Mouse (Mus musculus): Measurements from ENCODE around the gene Insrr. TPM values are rescaled to one million over a fixed set of nuclear protein-coding genes. Genes with fewer than 3 reads are reported as not detected.
A peak's percentile ranks its signal among the peaks of the same experiment; 100 is the strongest.
"Not testable (repeated sequence)": the region's sequence is repeated elsewhere in the genome, so short reads cannot be mapped to it uniquely, and the experiment has no call there.

Gene Insrr
- polyA plus RNA-seq, 1 experiment from 2014 or later, result 1.2 TPM

GRCm38 (mm10) chr3:87824206-87824605 lies 27.5 kb downstream of the Insrr start, which contains the start of gene Pear1:
Pear1 (minus strand) TSS chr3:87824306.
- not testable (repeated sequence) for H3K9ac ChIP-seq (ENCODE audit: low read depth, low read length); H3K27ac ChIP-seq (replicated peaks; ENCODE audit: low read depth, low read length); H3K9me3 ChIP-seq (ENCODE audit: control insufficient read depth, low read length); H3K4me2 ChIP-seq (ENCODE audit: low read depth, low read length); H3K36me3 ChIP-seq (ENCODE audit: control insufficient read depth, insufficient read depth, low read length); H3K27me3 ChIP-seq (replicated peaks; ENCODE audit: control insufficient read depth, insufficient read depth, low read length); DNase-seq (ENCODE audit: low spot score); ATAC-seq (ENCODE audit: low read depth); H3K4me3 ChIP-seq (ENCODE audit: low read depth, low read length); H3K4me1 ChIP-seq (ENCODE audit: control insufficient read depth, insufficient read depth, low read length)
- WGBS, result 100% methylated on average over 1 of the region's 1 CpGs

GRCm38 (mm10) chr3:87828435-87828834 lies 31.7 kb downstream of the Insrr start:
- H3K9me3 ChIP-seq (ENCODE audit: control insufficient read depth, low read length), result no peaks in the 10 kb centered on the region
- H3K27me3 ChIP-seq (replicated peaks; ENCODE audit: control insufficient read depth, insufficient read depth, low read length), result no peaks in the 10 kb centered on the region
- H3K4me1 ChIP-seq (ENCODE audit: control insufficient read depth, insufficient read depth, low read length), result no peaks in the 10 kb centered on the region
- no peak overlapping the region for H3K4me3 ChIP-seq (ENCODE audit: low read depth, low read length)
- WGBS, result 61% methylated on average over 4 of the region's 4 CpGs
- H3K9ac ChIP-seq (ENCODE audit: low read depth, low read length), result no peak overlapping the region
- H3K27ac ChIP-seq (replicated peaks; ENCODE audit: low read depth, low read length), result no peak overlapping the region
- ATAC-seq (ENCODE audit: low read depth) (no peak), DNase-seq (ENCODE audit: low spot score) (no peak)
- H3K36me3 ChIP-seq (ENCODE audit: control insufficient read depth, insufficient read depth, low read length), result no peaks in the 10 kb centered on the region
- H3K4me2 ChIP-seq (ENCODE audit: low read depth, low read length), result no peak overlapping the region

- Histone ChIP-seq H3K27me3 (replicated peaks; ENCODE audit: control insufficient read depth, insufficient read depth, low read length) (no peaks in the 10 kb centered on the region), H3K9ac (ENCODE audit: low read depth, low read length) (no peak overlapping the region), H3K27ac (replicated peaks; ENCODE audit: low read depth, low read length) (no peak overlapping the region), H3K4me3 (ENCODE audit: low read depth, low read length) (no peak overlapping the region), H3K9me3 (ENCODE audit: control insufficient read depth, low read length) (no peaks in the 10 kb centered on the region), H3K4me2 (ENCODE audit: low read depth, low read length) (no peak overlapping the region), H3K36me3 (ENCODE audit: control insufficient read depth, insufficient read depth, low read length) (no peaks in the 10 kb centered on the region), H3K4me1 (ENCODE audit: control insufficient read depth, insufficient read depth, low read length) (no peaks in the 10 kb centered on the region)
- DNase-seq (ENCODE audit: low spot score) (no peak), ATAC-seq (ENCODE audit: low read depth) (no peak)
- 51% methylated on average over 10 of the region's 10 CpGs for WGBS
These were observed 32.3 kb downstream of the Insrr start for GRCm38 (mm10) chr3:87829025-87829424.

GRCm38 (mm10) chr3:87832109-87832859 lies 35.5 kb downstream of the Insrr start:
- Histone ChIP-seq H3K27ac (replicated peaks; ENCODE audit: low read depth, low read length) (no peak overlapping the region), H3K9me3 (ENCODE audit: control insufficient read depth, low read length) (no peaks in the 10 kb centered on the region), H3K9ac (ENCODE audit: low read depth, low read length) (no peak overlapping the region), H3K36me3 (ENCODE audit: control insufficient read depth, insufficient read depth, low read length) (no peaks in the 10 kb centered on the region), H3K4me1 (ENCODE audit: control insufficient read depth, insufficient read depth, low read length) (no peaks in the 10 kb centered on the region), H3K4me3 (ENCODE audit: low read depth, low read length) (no peak overlapping the region), H3K27me3 (replicated peaks; ENCODE audit: control insufficient read depth, insufficient read depth, low read length) (no peaks in the 10 kb centered on the region), H3K4me2 (ENCODE audit: low read depth, low read length) (no peak overlapping the region)
- ATAC-seq (ENCODE audit: low read depth), result no peak
- DNase-seq (ENCODE audit: low spot score), result no peak
- WGBS, result 82% methylated on average over 7 of the region's 7 CpGs

GRCm38 (mm10) chr3:87833482-87833881 lies 36.7 kb downstream of the Insrr start:
- ATAC-seq (ENCODE audit: low read depth), result no peak
- no peak for DNase-seq (ENCODE audit: low spot score)
- Histone ChIP-seq H3K4me2 (ENCODE audit: low read depth, low read length) (no peak overlapping the region), H3K27ac (replicated peaks; ENCODE audit: low read depth, low read length) (no peak overlapping the region), H3K4me1 (ENCODE audit: control insufficient read depth, insufficient read depth, low read length) (no peaks in the 10 kb centered on the region), H3K27me3 (replicated peaks; ENCODE audit: control insufficient read depth, insufficient read depth, low read length) (no peaks in the 10 kb centered on the region), H3K4me3 (ENCODE audit: low read depth, low read length) (no peak overlapping the region), H3K9ac (ENCODE audit: low read depth, low read length) (no peak overlapping the region), H3K9me3 (ENCODE audit: control insufficient read depth, low read length) (no peaks in the 10 kb centered on the region), H3K36me3 (ENCODE audit: control insufficient read depth, insufficient read depth, low read length) (no peaks in the 10 kb centered on the region)
- WGBS, result 60% methylated on average over 5 of the region's 5 CpGs

GRCm38 (mm10) chr3:87838622-87839021 lies 41.9 kb downstream of the Insrr start:
- H3K27me3 ChIP-seq (replicated peaks; ENCODE audit: control insufficient read depth, insufficient read depth, low read length), result no peaks in the 10 kb centered on the region
- H3K27ac ChIP-seq (replicated peaks; ENCODE audit: low read depth, low read length), result no peak overlapping the region
- ATAC-seq (ENCODE audit: low read depth) (peak; percentile 57; the same call in 1 of the 2 replicates), DNase-seq (ENCODE audit: low spot score) (peak; percentile 66)
- H3K4me3 ChIP-seq (ENCODE audit: low read depth, low read length), result no peak overlapping the region
- WGBS, result 3% methylated on average over 4 of the region's 4 CpGs
- H3K9me3 ChIP-seq (ENCODE audit: control insufficient read depth, low read length), result no peaks in the 10 kb centered on the region
- H3K9ac ChIP-seq (ENCODE audit: low read depth, low read length), result no peak overlapping the region
- H3K4me2 ChIP-seq (ENCODE audit: low read depth, low read length), result no peak overlapping the region
- H3K36me3 ChIP-seq (ENCODE audit: control insufficient read depth, insufficient read depth, low read length), result no peaks in the 10 kb centered on the region
- no peaks in the 10 kb centered on the region for H3K4me1 ChIP-seq (ENCODE audit: control insufficient read depth, insufficient read depth, low read length)

GRCm38 (mm10) chr3:87840858-87841257 lies 44.1 kb downstream of the Insrr start:
- ATAC-seq (ENCODE audit: low read depth) (no peak), DNase-seq (ENCODE audit: low spot score) (no peak)
- Histone ChIP-seq H3K4me1 (ENCODE audit: control insufficient read depth, insufficient read depth, low read length) (no peaks in the 10 kb centered on the region), H3K9me3 (ENCODE audit: control insufficient read depth, low read length) (no peaks in the 10 kb centered on the region), H3K36me3 (ENCODE audit: control insufficient read depth, insufficient read depth, low read length) (no peaks in the 10 kb centered on the region), H3K4me3 (ENCODE audit: low read depth, low read length) (no peak overlapping the region), H3K9ac (ENCODE audit: low read depth, low read length) (no peak overlapping the region), H3K27ac (replicated peaks; ENCODE audit: low read depth, low read length) (no peak overlapping the region), H3K4me2 (ENCODE audit: low read depth, low read length) (no peak overlapping the region), H3K27me3 (replicated peaks; ENCODE audit: control insufficient read depth, insufficient read depth, low read length) (no peaks in the 10 kb centered on the region)

GRCm38 (mm10) chr3:87844981-87845380 lies 48.2 kb downstream of the Insrr start:
- H3K27ac ChIP-seq (replicated peaks; ENCODE audit: low read depth, low read length), result no peak overlapping the region
- no peak overlapping the region for H3K4me2 ChIP-seq (ENCODE audit: low read depth, low read length)
- H3K4me3 ChIP-seq (ENCODE audit: low read depth, low read length), result no peak overlapping the region
- no peak for ATAC-seq (ENCODE audit: low read depth)
- DNase-seq (ENCODE audit: low spot score), result no peak
- H3K4me1 ChIP-seq (ENCODE audit: control insufficient read depth, insufficient read depth, low read length), result no peaks in the 10 kb centered on the region
- no peak overlapping the region for H3K9ac ChIP-seq (ENCODE audit: low read depth, low read length)
- H3K9me3 ChIP-seq (ENCODE audit: control insufficient read depth, low read length), result no peaks in the 10 kb centered on the region
- no peaks in the 10 kb centered on the region for H3K27me3 ChIP-seq (replicated peaks; ENCODE audit: control insufficient read depth, insufficient read depth, low read length)
- 79% methylated on average over 4 of the region's 4 CpGs for WGBS
- H3K36me3 ChIP-seq (ENCODE audit: control insufficient read depth, insufficient read depth, low read length), result no peaks in the 10 kb centered on the region

GRCm38 (mm10) chr3:87846186-87846585 lies 49.4 kb downstream of the Insrr start:
- Histone ChIP-seq H3K27me3 (replicated peaks; ENCODE audit: control insufficient read depth, insufficient read depth, low read length) (no peaks in the 10 kb centered on the region), H3K36me3 (ENCODE audit: control insufficient read depth, insufficient read depth, low read length) (no peaks in the 10 kb centered on the region), H3K4me2 (ENCODE audit: low read depth, low read length) (no peak overlapping the region), H3K27ac (replicated peaks; ENCODE audit: low read depth, low read length) (no peak overlapping the region), H3K9me3 (ENCODE audit: control insufficient read depth, low read length) (no peaks in the 10 kb centered on the region), H3K4me3 (ENCODE audit: low read depth, low read length) (no peak overlapping the region), H3K9ac (ENCODE audit: low read depth, low read length) (no peak overlapping the region), H3K4me1 (ENCODE audit: control insufficient read depth, insufficient read depth, low read length) (no peaks in the 10 kb centered on the region)
- no peak for DNase-seq (ENCODE audit: low spot score)
- WGBS, result 58% methylated on average over 4 of the region's 4 CpGs
- ATAC-seq (ENCODE audit: low read depth), result 0 out of 2 replicates have a peak, but pooled peaks have one; percentile 26
